19 mouse cellular contexts compared by ENCODE assay signal in genomic region chr10:62803296-62803695, GRCm38 (mm10). TPM values are rescaled to one million over a fixed set of nuclear protein-coding genes. Genes with fewer than 3 reads are reported as not detected.
DNase-seq lines count a peak whose midpoint lies in the region; ATAC-seq lines count a peak whose summit lies in the region.
"Had no signal": no experiment of that assay in that cellular context is flagged by ENCODE, and none has a peak within 500 bp of the region (broad histone marks: within the 10 kb centered on the region; RNA-seq: fewer than 3 reads in every experiment).

No protein-coding gene starts in this region.

- 95% methylated on average over 2 of the region's 2 CpGs for WGBS in midbrain, embryonic 11.5 days
- 95% methylated on average over 2 of the region's 2 CpGs for WGBS in midbrain, embryonic 15.5 days

- no peak overlapping the region for H3K9ac ChIP-seq in midbrain, embryonic 11.5 days (ENCODE audit: low read length)
- H3K9ac ChIP-seq in midbrain, embryonic 15.5 days: no peak overlapping the region

- intact Hi-C loops in heart, postnatal 36 days (cut with DNase I): no loop called here

- H3K4me1 ChIP-seq in midbrain, embryonic 11.5 days (ENCODE audit: control insufficient read depth, insufficient read depth, low read length): no peaks in the 10 kb centered on the region
- H3K4me1 ChIP-seq in midbrain, embryonic 15.5 days: no peaks in the 10 kb centered on the region

- H3K27ac ChIP-seq in midbrain, embryonic 11.5 days (ENCODE audit: low read depth, low read length): no peak overlapping the region
- H3K27ac ChIP-seq in midbrain, embryonic 15.5 days: no peak overlapping the region

- no peak for ATAC-seq in midbrain, embryonic 11.5 days (ENCODE audit: low FRiP score)
- ATAC-seq in midbrain, embryonic 15.5 days (replicated peaks): no peak
- ATAC-seq: activated CD4-positive, CD25-positive, alpha-beta regulatory T cell, adult 4 months; CD4-positive, CD25-positive, alpha-beta regulatory T cell, adult 4 months; Patski had no signal

- DNase-seq in heart, adult 11 months: peak; percentile 66
- no peak for DNase-seq in heart, postnatal 36 days
- peak; percentile 72 for DNase-seq in midbrain, embryonic 11.5 days (ENCODE audit: low spot score, missing footprints)
- DNase-seq: adrenal gland, adult 2 months; adrenal gland, adult 8-10 months; adrenal gland, postnatal 10 days; adrenal gland, postnatal 14 days; adrenal gland, postnatal 25 days; adrenal gland, postnatal 36 days; B cell, adult 2 months; cerebellum, adult 11 months; cerebellum, adult 11-12 months; cerebellum, adult 18-20 months had no signal

- no peaks in the 10 kb centered on the region for H3K9me3 ChIP-seq in midbrain, embryonic 11.5 days (ENCODE audit: control insufficient read depth, low read length)
- H3K9me3 ChIP-seq in midbrain, embryonic 15.5 days: no peaks in the 10 kb centered on the region
- H3K9me3 ChIP-seq: G1E had no signal

- H3K36me3 ChIP-seq in midbrain, embryonic 11.5 days (ENCODE audit: control insufficient read depth, insufficient read depth, low read length): no peaks in the 10 kb centered on the region
- H3K36me3 ChIP-seq in midbrain, embryonic 15.5 days (replicated peaks): 0 out of 2 replicates have a peak, but pooled peaks cover 2% of the 10 kb centered on the region
- H3K36me3 ChIP-seq: G1E had no signal

- H3K4me3 ChIP-seq in midbrain, embryonic 11.5 days (ENCODE audit: low read depth, low read length): no peak overlapping the region
- H3K4me3 ChIP-seq in midbrain, embryonic 15.5 days: no peak overlapping the region

- H3K27me3 ChIP-seq in midbrain, embryonic 11.5 days (ENCODE audit: control insufficient read depth, insufficient read depth, low read length): no peaks in the 10 kb centered on the region
- H3K27me3 ChIP-seq in midbrain, embryonic 15.5 days (replicated peaks): no peaks in the 10 kb centered on the region
- H3K27me3 ChIP-seq: CH12.LX, Patski had no signal

- no peak overlapping the region for H3K4me2 ChIP-seq in midbrain, embryonic 11.5 days
- H3K4me2 ChIP-seq in midbrain, embryonic 15.5 days: no peak overlapping the region

RNA-seq across cellular contexts. Expression of gene Ccar1, which starts 11.2 kb away (rescaled TPM):
- 10 to 100 TPM; 49.5 to 50.7 TPM for total RNA-seq in heart, postnatal 36 days (2021)
- 159 and 168 TPM in 2 replicates for polyA plus RNA-seq in midbrain, embryonic 11.5 days (2014; fragmentation: Nextera tagmentation; extraction: Ambion mirVana)
- 103 and 113 TPM in 2 replicates for polyA plus RNA-seq in midbrain, embryonic 15.5 days (2015; fragmentation: Nextera tagmentation; extraction: Ambion mirVana)

Comparison
In these comparisons a context has a peak if more than half of its experiments do, and no peak if none do; other contexts are left out.
1. DNase-seq: peak in heart, adult 11 months (single experiment) and midbrain, embryonic 11.5 days (single experiment); none in heart, postnatal 36 days (0 of 2).